Mouse (Mus musculus) myocyte (in vitro differentiated cells): ENCODE measurements around the gene Tmc6. TPM values are rescaled to one million over a fixed set of nuclear protein-coding genes. Genes with fewer than 3 reads are reported as not detected.
A peak's percentile ranks its signal among the peaks of the same experiment; 100 is the strongest.
"Not testable (repeated sequence)": the region's sequence is repeated elsewhere in the genome, so short reads cannot be mapped to it uniquely, and the experiment has no call there.

Experiments
- H3K27me3 ChIP-seq: one replicate; pipeline ENCODE4 v1.6.1; 2011; ENCODE audit not compliant: control insufficient read depth, insufficient read depth, insufficient read length
- H3K36me3 ChIP-seq: one replicate; pipeline ENCODE4 v1.6.1; 2011; ENCODE audit not compliant: control insufficient read depth, insufficient read depth
- H3K4me2 ChIP-seq: one replicate; pipeline ENCODE4 v1.6.1; 2011; ENCODE audit warnings: low read depth, control low read depth
- H3K4me3 ChIP-seq: one replicate; pipeline ENCODE4 v1.5.1; 2011; ENCODE audit warnings: mild to moderate bottlenecking, control low read depth, moderate library complexity
- H3K79me2 ChIP-seq: one replicate; pipeline ENCODE4 v1.6.1; 2011; ENCODE audit not compliant: control insufficient read depth, insufficient read depth
- H3ac ChIP-seq: one replicate; pipeline ENCODE4 v1.6.1; 2011; ENCODE audit not compliant: control insufficient read depth, insufficient read length
- CEBPB ChIP-seq: IDR thresholded peaks from 2 replicates; pipeline ENCODE4 v1.6.1; 2011; ENCODE audit warnings: mild to moderate bottlenecking, moderate library complexity; ENCODE audit not compliant: poor library complexity, insufficient read depth, severe bottlenecking
- E2F4 ChIP-seq: IDR thresholded peaks from one replicate; pipeline ENCODE4 v1.6.1; 2011; ENCODE audit warnings: mild to moderate bottlenecking, control low read depth, moderate library complexity; ENCODE audit not compliant: insufficient read depth
- MAX ChIP-seq: IDR thresholded peaks from one replicate; pipeline ENCODE4 v1.6.1; 2011; ENCODE audit warnings: low read depth, mild to moderate bottlenecking, control low read depth
- MYOD1 ChIP-seq, 3 experiments: IDR thresholded peaks; one replicate each; pipeline ENCODE4 v1.6.1; 2011; ENCODE audit warnings: control low read depth in 2 of 3, low read depth in 2 of 3, mild to moderate bottlenecking in 2 of 3, moderate library complexity in 1 of 3; ENCODE audit not compliant: insufficient read length in 2 of 3, control insufficient read depth in 1 of 3
- MYOG ChIP-seq, 3 experiments: IDR thresholded peaks; one replicate each; pipeline ENCODE4 v1.6.1; 2011; ENCODE audit warnings: control low read depth in 2 of 3, low read depth in 2 of 3, mild to moderate bottlenecking in 2 of 3; ENCODE audit not compliant: insufficient read length in 2 of 3, control insufficient read depth in 1 of 3, insufficient read depth in 1 of 3
- POLR2A ChIP-seq: IDR thresholded peaks from one replicate; pipeline ENCODE4 v1.6.1; 2011; ENCODE audit warnings: low read depth, mild to moderate bottlenecking, control low read depth, moderate library complexity; ENCODE audit not compliant: insufficient read length
- POLR2AphosphoS2 ChIP-seq: IDR thresholded peaks from one replicate; pipeline ENCODE4 v1.6.1; 2011; ENCODE audit warnings: low read depth, control low read depth; ENCODE audit not compliant: insufficient read length
- REST ChIP-seq: IDR thresholded peaks from one replicate; pipeline ENCODE4 v1.6.1; 2011; ENCODE audit warnings: mild to moderate bottlenecking, control low read depth, moderate library complexity; ENCODE audit not compliant: insufficient read depth, insufficient read length
- SRF ChIP-seq: IDR thresholded peaks from one replicate; pipeline ENCODE4 v1.6.1; 2011; ENCODE audit warnings: low read depth; ENCODE audit not compliant: control insufficient read depth, insufficient read length
- TCF12 ChIP-seq: IDR thresholded peaks from one replicate; pipeline ENCODE4 v1.6.1; 2011; ENCODE audit warnings: mild to moderate bottlenecking, control low read depth; ENCODE audit not compliant: poor library complexity, insufficient read depth, severe bottlenecking
- TCF3 ChIP-seq: IDR thresholded peaks from one replicate; pipeline ENCODE4 v1.6.1; 2011; ENCODE audit warnings: low read depth, control low read depth; ENCODE audit not compliant: insufficient read length
- USF1 ChIP-seq: IDR thresholded peaks from one replicate; pipeline ENCODE4 v1.6.1; 2011; ENCODE audit warnings: low read depth, mild to moderate bottlenecking, control low read depth, moderate library complexity
- polyA plus RNA-seq: library from polyadenylated mRNA; unstranded; fragments of >200 nt; fragmentation: generic; extraction: Trizol; gene quantifications from one replicate; pipeline ENCODE4 v1.2.1, GENCODE M21; 2012; ENCODE audit warnings: missing spikeins

Gene Tmc6
- polyA plus RNA-seq, 1 experiment: 51.9 TPM

GRCm38 (mm10) chr11:117819095-117819494 lies 37.1 kb upstream of the Tmc6 start:
- no peak overlapping the region for H3K4me3 ChIP-seq
- H3K79me2 ChIP-seq: peaks cover 51% of the 10 kb centered on the region
- TF ChIP-seq MAX: no peak
- no peak for TF ChIP-seq TCF12
- no peak for TF ChIP-seq MYOD1 (IDR thresholded peaks at IDR 0.05; ENCODE audit: control insufficient read depth in 1 of 3, insufficient read length in 2 of 3, low read depth in 2 of 3)
- TF ChIP-seq POLR2A: no peak
- peak; percentile 21 for TF ChIP-seq USF1
- no peak for TF ChIP-seq SRF
- TF ChIP-seq POLR2AphosphoS2: no peak
- no peak overlapping the region for H3ac ChIP-seq
- H3K4me2 ChIP-seq: no peak overlapping the region
- peaks cover 26% of the 10 kb centered on the region for H3K36me3 ChIP-seq
- H3K27me3 ChIP-seq: no peaks in the 10 kb centered on the region

DNA sequence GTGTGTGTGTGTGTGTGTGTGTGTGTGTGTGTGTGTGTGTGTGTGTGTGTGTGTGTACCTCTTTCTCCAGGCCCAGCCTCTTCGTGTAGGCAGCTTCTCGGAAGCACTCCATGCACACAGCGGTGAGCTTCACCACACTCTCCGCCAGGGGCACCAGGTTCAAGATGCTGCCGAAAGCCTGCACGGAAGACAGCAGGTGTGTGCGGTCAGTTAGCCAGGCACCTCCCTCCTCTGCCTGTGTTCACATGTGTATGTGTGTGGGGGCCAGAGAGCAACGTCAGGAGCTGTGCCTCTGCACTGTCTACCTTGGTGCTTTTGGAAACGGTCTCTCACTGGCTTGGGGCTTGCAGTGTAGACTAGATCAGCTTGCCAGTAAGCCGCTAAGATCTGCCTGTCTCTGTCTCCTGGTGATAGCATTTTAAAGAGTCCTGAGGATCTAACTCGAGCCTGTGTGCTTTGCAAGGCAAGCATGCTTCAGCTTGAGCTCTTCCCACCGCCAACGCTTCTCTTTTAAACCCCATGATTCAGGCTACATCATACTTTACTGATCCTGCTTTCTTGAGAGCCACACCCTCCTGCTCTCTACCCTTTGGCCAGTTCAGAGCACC lies 34.5 kb upstream of the Tmc6 start:
- Histone ChIP-seq H3K27me3 (no peaks in the 10 kb centered on the region), H3K4me2 (no peak overlapping the region), H3K36me3 (peaks cover 28% of the 10 kb centered on the region), H3K4me3 (no peak overlapping the region), H3K79me2 (peaks cover 63% of the 10 kb centered on the region), H3ac (no peak overlapping the region)
- TF ChIP-seq MYOG (IDR thresholded peaks at IDR 0.05; ENCODE audit: control insufficient read depth in 1 of 3, insufficient read depth in 1 of 3, insufficient read length in 2 of 3, low read depth in 2 of 3): no peak
- TF ChIP-seq POLR2AphosphoS2: no peak
- TF ChIP-seq TCF12: no peak
- TF ChIP-seq SRF: no peak
- TF ChIP-seq TCF3: no peak
- no peak for TF ChIP-seq MYOD1 (IDR thresholded peaks at IDR 0.05; ENCODE audit: control insufficient read depth in 1 of 3, insufficient read length in 2 of 3, low read depth in 2 of 3)
- TF ChIP-seq CEBPB: no peak
- no peak for TF ChIP-seq POLR2A
- TF ChIP-seq USF1: no peak
- TF ChIP-seq E2F4: no peak
- no peak for TF ChIP-seq REST
- no peak for TF ChIP-seq MAX

- H3K79me2 ChIP-seq: peaks cover 62% of the 10 kb centered on the region
- peaks cover 28% of the 10 kb centered on the region for H3K36me3 ChIP-seq
- H3K4me3 ChIP-seq, H3ac ChIP-seq, H3K4me2 ChIP-seq, H3K27me3 ChIP-seq: not testable (repeated sequence)
Measured at GRCm38 (mm10) chr11:117815850-117816249, 33.9 kb upstream of the Tmc6 start.

DNA sequence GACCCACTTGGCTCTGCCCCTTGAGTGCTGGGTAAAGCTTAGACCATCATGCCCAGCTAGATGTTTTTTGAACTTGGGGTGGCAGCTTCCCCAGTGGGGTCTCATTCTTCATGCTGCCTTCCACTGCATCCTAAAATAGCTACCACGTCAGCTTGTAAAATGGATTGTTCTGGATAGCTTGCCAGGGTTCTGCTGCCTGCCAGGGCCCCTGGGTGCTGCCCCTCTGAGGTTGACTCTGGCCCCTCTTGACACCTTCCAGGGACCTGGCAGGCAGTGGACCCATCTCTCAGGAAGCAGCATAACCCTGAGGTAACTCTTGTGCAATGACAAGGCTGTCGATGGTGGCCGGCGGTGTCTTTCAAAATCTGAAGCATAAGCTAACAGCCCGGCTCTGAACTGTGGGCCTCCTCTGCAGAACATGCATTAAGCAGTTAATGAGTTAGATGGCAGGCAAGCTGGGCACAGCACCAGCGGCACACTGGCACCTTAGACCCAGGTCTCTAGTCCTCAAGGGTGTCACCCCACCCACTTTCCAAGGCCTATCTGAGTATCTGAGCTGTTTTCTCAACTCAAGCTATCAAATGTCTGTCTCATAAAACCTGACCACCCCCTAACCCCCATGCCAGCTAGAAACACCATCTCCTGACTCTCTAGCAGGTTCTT lies 32.8 kb upstream of the Tmc6 start:
- no peak overlapping the region for H3ac ChIP-seq
- TF ChIP-seq E2F4 (no peak), REST (no peak), TCF12 (no peak), TCF3 (no peak), MYOG (IDR thresholded peaks at IDR 0.05; ENCODE audit: control insufficient read depth in 1 of 3, insufficient read depth in 1 of 3, insufficient read length in 2 of 3, low read depth in 2 of 3) (no peak), MYOD1 (IDR thresholded peaks at IDR 0.05; ENCODE audit: control insufficient read depth in 1 of 3, insufficient read length in 2 of 3, low read depth in 2 of 3) (no peak), SRF (no peak), MAX (no peak), USF1 (no peak), POLR2AphosphoS2 (no peak), CEBPB (no peak), POLR2A (no peak)
- peaks cover 26% of the 10 kb centered on the region for H3K36me3 ChIP-seq
- no peak overlapping the region for H3K4me3 ChIP-seq
- H3K79me2 ChIP-seq: peaks cover 54% of the 10 kb centered on the region
- no peak overlapping the region for H3K4me2 ChIP-seq
- no peaks in the 10 kb centered on the region for H3K27me3 ChIP-seq

- Histone ChIP-seq H3K4me3 (no peak overlapping the region), H3K36me3 (peaks cover 20% of the 10 kb centered on the region), H3K4me2 (no peak overlapping the region), H3K79me2 (peaks cover 45% of the 10 kb centered on the region), H3K27me3 (no peaks in the 10 kb centered on the region), H3ac (no peak overlapping the region)
- no peak for TF ChIP-seq E2F4
- TF ChIP-seq MYOD1 (IDR thresholded peaks at IDR 0.05; ENCODE audit: control insufficient read depth in 1 of 3, insufficient read length in 2 of 3, low read depth in 2 of 3): no peak
- TF ChIP-seq REST: no peak
Measured at GRCm38 (mm10) chr11:117813867-117814266, 31.9 kb upstream of the Tmc6 start.
